10 mouse cellular contexts compared by ENCODE assay signal in genomic region chr4:100171483-100171898, GRCm38 (mm10).
DNase-seq lines count a peak whose midpoint lies in the region; ATAC-seq lines count a peak whose summit lies in the region.
"Had no signal": no experiment of that assay in that cellular context is flagged by ENCODE, and none has a peak within 500 bp of the region (broad histone marks: within the 10 kb centered on the region; RNA-seq: fewer than 3 reads in every experiment).

No protein-coding gene starts in this region.

- no peaks in the 10 kb centered on the region for H3K27me3 ChIP-seq in hindbrain, embryonic 11.5 days (ENCODE audit: control insufficient read depth, insufficient read depth, low read length)
- H3K27me3 ChIP-seq in hindbrain, embryonic 12.5 days = no peaks in the 10 kb centered on the region
- H3K27me3 ChIP-seq in embryonic facial prominence, embryonic 10.5 days (replicated peaks; ENCODE audit: low read depth, poor library complexity, severe bottlenecking) = no peaks in the 10 kb centered on the region
- no peaks in the 10 kb centered on the region for H3K27me3 ChIP-seq in liver, embryonic 11.5 days (replicated peaks; ENCODE audit: control insufficient read depth, insufficient read depth, low read length)
- H3K27me3 ChIP-seq: limb, embryonic 15.5 days had no signal

- H3K4me2 ChIP-seq in hindbrain, embryonic 11.5 days (replicated peaks; ENCODE audit: low read depth, low read length) = no peak overlapping the region
- H3K4me2 ChIP-seq in hindbrain, embryonic 12.5 days (replicated peaks) = no peak overlapping the region
- H3K4me2 ChIP-seq in liver, embryonic 11.5 days = no peak overlapping the region
- H3K4me2 ChIP-seq: limb, embryonic 15.5 days had no signal

- no peaks in the 10 kb centered on the region for H3K4me1 ChIP-seq in hindbrain, embryonic 11.5 days (replicated peaks; ENCODE audit: control insufficient read depth, insufficient read depth, low read length)
- H3K4me1 ChIP-seq in hindbrain, embryonic 12.5 days = peaks cover 27% of the 10 kb centered on the region
- H3K4me1 ChIP-seq in embryonic facial prominence, embryonic 10.5 days = peaks cover 54% of the 10 kb centered on the region
- H3K4me1 ChIP-seq in liver, embryonic 11.5 days (replicated peaks; ENCODE audit: control insufficient read depth, insufficient read depth, low read length) = no peaks in the 10 kb centered on the region

- peak; percentile 57; the same call in 1 of the 2 replicates for ATAC-seq in hindbrain, embryonic 11.5 days (ENCODE audit: low FRiP score)
- ATAC-seq in hindbrain, embryonic 12.5 days (ENCODE audit: low FRiP score) = no peak
- no peak for ATAC-seq in liver, embryonic 11.5 days (replicated peaks; ENCODE audit: low FRiP score)
- ATAC-seq in megakaryocyte-erythroid progenitor cell, adult 5-6 weeks (replicated peaks; ENCODE audit: low FRiP score, low TSS enrichment, poor library complexity, severe bottlenecking) = no peak

- H3K9ac ChIP-seq in hindbrain, embryonic 11.5 days (ENCODE audit: low read depth, low read length) = no peak overlapping the region
- no peak overlapping the region for H3K9ac ChIP-seq in hindbrain, embryonic 12.5 days
- H3K9ac ChIP-seq in liver, embryonic 11.5 days (ENCODE audit: low read depth, low read length) = no peak overlapping the region
- H3K9ac ChIP-seq: limb, embryonic 15.5 days had no signal

- 66% methylated on average over 5 of the region's 5 CpGs for WGBS in hindbrain, embryonic 11.5 days
- 67% methylated on average over 5 of the region's 5 CpGs for WGBS in hindbrain, embryonic 12.5 days
- WGBS in embryonic facial prominence, embryonic 10.5 days = 46% methylated on average over 5 of the region's 5 CpGs
- 58% methylated on average over 5 of the region's 5 CpGs for WGBS in liver, embryonic 11.5 days

- H3K36me3 ChIP-seq in hindbrain, embryonic 11.5 days (ENCODE audit: control insufficient read depth, insufficient read depth, low read length) = no peaks in the 10 kb centered on the region
- H3K36me3 ChIP-seq in hindbrain, embryonic 12.5 days = no peaks in the 10 kb centered on the region
- no peaks in the 10 kb centered on the region for H3K36me3 ChIP-seq in embryonic facial prominence, embryonic 10.5 days (replicated peaks)
- no peaks in the 10 kb centered on the region for H3K36me3 ChIP-seq in liver, embryonic 11.5 days (ENCODE audit: control insufficient read depth, insufficient read depth, low read length)
- H3K36me3 ChIP-seq: limb, embryonic 15.5 days had no signal

- 0 out of 2 replicates have a peak overlapping the region, but pooled peaks have one; percentile 1 for H3K27ac ChIP-seq in hindbrain, embryonic 11.5 days (ENCODE audit: low read depth, low read length)
- no peak overlapping the region for H3K27ac ChIP-seq in hindbrain, embryonic 12.5 days
- H3K27ac ChIP-seq in embryonic facial prominence, embryonic 10.5 days (replicated peaks) = peak overlapping the region; percentile 83
- H3K27ac ChIP-seq in liver, embryonic 11.5 days (ENCODE audit: low read depth, low read length) = no peak overlapping the region
- H3K27ac ChIP-seq: heart, adult 2 months; limb, embryonic 15.5 days had no signal

- DNase-seq in hindbrain, embryonic 11.5 days (ENCODE audit: low spot score) = no peak
- peak; percentile 69 for DNase-seq in adrenal gland, postnatal 14 days
- DNase-seq in embryonic facial prominence, embryonic 10.5 days (ENCODE audit: low spot score) = peak; percentile 47
- peak; percentile 71 for DNase-seq in mesoderm, embryonic 11.5 days (ENCODE audit: low read depth, low spot score)
- DNase-seq in liver, embryonic 11.5 days (ENCODE audit: low spot score) = no peak
- DNase-seq: heart, adult 2 months; lung, postnatal 14 days had no signal

- H3K4me3 ChIP-seq in hindbrain, embryonic 11.5 days (ENCODE audit: low read depth, low read length) = no peak overlapping the region
- H3K4me3 ChIP-seq in hindbrain, embryonic 12.5 days = no peak overlapping the region
- no peak overlapping the region for H3K4me3 ChIP-seq in embryonic facial prominence, embryonic 10.5 days
- no peak overlapping the region for H3K4me3 ChIP-seq in liver, embryonic 11.5 days (ENCODE audit: low read depth, low read length)
- H3K4me3 ChIP-seq: heart, adult 2 months; limb, embryonic 15.5 days had no signal

- H3K9me3 ChIP-seq in hindbrain, embryonic 11.5 days (ENCODE audit: control insufficient read depth, low read length) = no peaks in the 10 kb centered on the region
- H3K9me3 ChIP-seq in hindbrain, embryonic 12.5 days (replicated peaks) = no peaks in the 10 kb centered on the region
- no peaks in the 10 kb centered on the region for H3K9me3 ChIP-seq in embryonic facial prominence, embryonic 10.5 days
- no peaks in the 10 kb centered on the region for H3K9me3 ChIP-seq in liver, embryonic 11.5 days (ENCODE audit: control insufficient read depth, low read length)
- H3K9me3 ChIP-seq: limb, embryonic 15.5 days had no signal

Comparison
In these comparisons a context has a peak if more than half of its experiments do, and no peak if none do; other contexts are left out.
1. H3K27ac ChIP-seq: peak in hindbrain, embryonic 11.5 days (single experiment) and embryonic facial prominence, embryonic 10.5 days (single experiment); none in hindbrain, embryonic 12.5 days (single experiment) and liver, embryonic 11.5 days (single experiment).
2. DNase-seq: peak in adrenal gland, postnatal 14 days (single experiment), embryonic facial prominence, embryonic 10.5 days (single experiment) and mesoderm, embryonic 11.5 days (single experiment); none in hindbrain, embryonic 11.5 days (single experiment) and liver, embryonic 11.5 days (single experiment).